Mouse (Mus musculus) megakaryocyte, embryonic 14.5 days (primary cell): ENCODE data around the gene Serpinf1.

Source experiments
- FLI1 ChIP-seq: IDR thresholded peaks from 2 replicates; pipeline ENCODE4 v1.6.1; 2012; ENCODE audit warnings: low read length, inconsistent platforms, mixed read lengths
- GATA1 ChIP-seq: IDR thresholded peaks from 3 replicates; pipeline ENCODE4 v1.6.1; 2012; ENCODE audit warnings: mixed read lengths, low read length, inconsistent platforms, borderline replicate concordance

GRCm38 (mm10) chr11:75449695-75450094 is 27.2 kb upstream of the Serpinf1 start:
- TF ChIP-seq GATA1: no peak
- TF ChIP-seq FLI1: no peak
